ENCODE assay signal across 27 mouse cellular contexts in genomic region chr16:6719027-6719426, GRCm38 (mm10).
DNase-seq lines count a peak whose midpoint lies in the region; ATAC-seq and TF ChIP-seq lines count a peak whose summit lies in the region.
"Had no signal": no experiment of that assay in that cellular context is flagged by ENCODE, and none has a peak within 500 bp of the region (broad histone marks: within the 10 kb centered on the region; RNA-seq: fewer than 3 reads in every experiment).

No protein-coding gene starts in this region.

- H3K4me3 ChIP-seq in hindbrain, embryonic 14.5 days (replicated peaks; ENCODE audit: low read length): no peak overlapping the region
- no peak overlapping the region for H3K4me3 ChIP-seq in hindbrain, embryonic 11.5 days (ENCODE audit: low read depth, low read length)
- H3K4me3 ChIP-seq in midbrain, embryonic 15.5 days: no peak overlapping the region
- H3K4me3 ChIP-seq in midbrain, embryonic 13.5 days (replicated peaks): no peak overlapping the region
- no peak overlapping the region for H3K4me3 ChIP-seq in midbrain, postnatal 0 days (ENCODE audit: low read depth, low read length)
- H3K4me3 ChIP-seq: heart, adult 2 months; heart, embryonic 12.5 days; kidney, embryonic 15.5 days; neural tube, embryonic 12.5 days had no signal

- H3K36me3 ChIP-seq in hindbrain, embryonic 14.5 days (replicated peaks; ENCODE audit: control insufficient read depth, insufficient read depth): no peaks in the 10 kb centered on the region
- no peaks in the 10 kb centered on the region for H3K36me3 ChIP-seq in hindbrain, embryonic 11.5 days (ENCODE audit: control insufficient read depth, insufficient read depth, low read length)
- no peaks in the 10 kb centered on the region for H3K36me3 ChIP-seq in midbrain, embryonic 15.5 days (replicated peaks)
- no peaks in the 10 kb centered on the region for H3K36me3 ChIP-seq in midbrain, embryonic 13.5 days
- no peaks in the 10 kb centered on the region for H3K36me3 ChIP-seq in midbrain, postnatal 0 days (ENCODE audit: insufficient read depth, low read length)
- H3K36me3 ChIP-seq: heart, embryonic 12.5 days; kidney, embryonic 15.5 days; neural tube, embryonic 12.5 days had no signal

- no peak overlapping the region for H3K9ac ChIP-seq in hindbrain, embryonic 14.5 days
- no peak overlapping the region for H3K9ac ChIP-seq in hindbrain, embryonic 11.5 days (ENCODE audit: low read depth, low read length)
- no peak overlapping the region for H3K9ac ChIP-seq in midbrain, embryonic 15.5 days
- no peak overlapping the region for H3K9ac ChIP-seq in midbrain, embryonic 13.5 days (replicated peaks)
- H3K9ac ChIP-seq in midbrain, postnatal 0 days (replicated peaks; ENCODE audit: low read length, poor library complexity, severe bottlenecking): no peak overlapping the region
- H3K9ac ChIP-seq: heart, embryonic 12.5 days; kidney, embryonic 15.5 days; liver, embryonic 14.5 days; lung, embryonic 14.5 days; neural tube, embryonic 12.5 days had no signal

- no peaks in the 10 kb centered on the region for H3K4me1 ChIP-seq in hindbrain, embryonic 14.5 days (replicated peaks; ENCODE audit: control insufficient read depth, insufficient read depth, low read length)
- H3K4me1 ChIP-seq in hindbrain, embryonic 11.5 days (replicated peaks; ENCODE audit: control insufficient read depth, insufficient read depth, low read length): no peaks in the 10 kb centered on the region
- peaks cover 7% of the 10 kb centered on the region; the same call in 1 of the 2 replicates for H3K4me1 ChIP-seq in midbrain, embryonic 15.5 days
- 0 out of 2 replicates have a peak, but pooled peaks cover 7% of the 10 kb centered on the region for H3K4me1 ChIP-seq in midbrain, embryonic 13.5 days (replicated peaks)
- H3K4me1 ChIP-seq in midbrain, postnatal 0 days (ENCODE audit: insufficient read depth, low read length): no peaks in the 10 kb centered on the region
- H3K4me1 ChIP-seq: heart, embryonic 12.5 days; kidney, embryonic 15.5 days; neural tube, embryonic 12.5 days had no signal

- 73% methylated on average over 8 of the region's 8 CpGs for WGBS in hindbrain, embryonic 14.5 days
- 82% methylated on average over 8 of the region's 8 CpGs for WGBS in hindbrain, embryonic 11.5 days
- 76% methylated on average over 8 of the region's 8 CpGs for WGBS in midbrain, embryonic 15.5 days
- 83% methylated on average over 8 of the region's 8 CpGs for WGBS in midbrain, embryonic 13.5 days
- WGBS in midbrain, postnatal 0 days: 61% methylated on average over 8 of the region's 8 CpGs

- H3K9me3 ChIP-seq in hindbrain, embryonic 14.5 days (ENCODE audit: control insufficient read depth, low read length): no peaks in the 10 kb centered on the region
- H3K9me3 ChIP-seq in hindbrain, embryonic 11.5 days (ENCODE audit: control insufficient read depth, low read length): no peaks in the 10 kb centered on the region
- H3K9me3 ChIP-seq in midbrain, embryonic 15.5 days: no peaks in the 10 kb centered on the region
- H3K9me3 ChIP-seq in midbrain, embryonic 13.5 days: no peaks in the 10 kb centered on the region
- H3K9me3 ChIP-seq in midbrain, postnatal 0 days (ENCODE audit: low read length): no peaks in the 10 kb centered on the region
- H3K9me3 ChIP-seq: heart, embryonic 12.5 days; kidney, embryonic 15.5 days; neural tube, embryonic 12.5 days had no signal

- H3K4me2 ChIP-seq in hindbrain, embryonic 14.5 days (replicated peaks): no peak overlapping the region
- no peak overlapping the region for H3K4me2 ChIP-seq in hindbrain, embryonic 11.5 days (replicated peaks; ENCODE audit: low read depth, low read length)
- H3K4me2 ChIP-seq in midbrain, embryonic 15.5 days: no peak overlapping the region
- no peak overlapping the region for H3K4me2 ChIP-seq in midbrain, embryonic 13.5 days (replicated peaks)
- no peak overlapping the region for H3K4me2 ChIP-seq in midbrain, postnatal 0 days (ENCODE audit: low read depth, low read length, poor library complexity, severe bottlenecking)
- H3K4me2 ChIP-seq: heart, embryonic 12.5 days; kidney, embryonic 15.5 days; lung, embryonic 14.5 days; neural tube, embryonic 12.5 days had no signal

- no peak for ATAC-seq in hindbrain, embryonic 14.5 days (ENCODE audit: low FRiP score)
- no peak for ATAC-seq in hindbrain, embryonic 11.5 days (ENCODE audit: low FRiP score)
- no peak for ATAC-seq in midbrain, embryonic 15.5 days (replicated peaks)
- ATAC-seq in midbrain, embryonic 13.5 days: no peak
- ATAC-seq in midbrain, postnatal 0 days (ENCODE audit: low FRiP score): no peak
- ATAC-seq: CD4-positive, CD25-positive, alpha-beta regulatory T cell, adult 4 months; forebrain, embryonic 14.5 days had no signal

- no peaks in the 10 kb centered on the region for H3K27me3 ChIP-seq in hindbrain, embryonic 14.5 days (ENCODE audit: control insufficient read depth, insufficient read depth, low read length)
- H3K27me3 ChIP-seq in hindbrain, embryonic 11.5 days (ENCODE audit: control insufficient read depth, insufficient read depth, low read length): no peaks in the 10 kb centered on the region
- no peaks in the 10 kb centered on the region for H3K27me3 ChIP-seq in midbrain, embryonic 15.5 days (replicated peaks)
- H3K27me3 ChIP-seq in midbrain, embryonic 13.5 days: no peaks in the 10 kb centered on the region
- H3K27me3 ChIP-seq in midbrain, postnatal 0 days (ENCODE audit: insufficient read depth, low read length): no peaks in the 10 kb centered on the region
- H3K27me3 ChIP-seq: heart, embryonic 12.5 days; kidney, embryonic 15.5 days; neural tube, embryonic 12.5 days had no signal

- peak overlapping the region; percentile 51; the same call in 1 of the 2 replicates for H3K27ac ChIP-seq in hindbrain, embryonic 14.5 days
- H3K27ac ChIP-seq in hindbrain, embryonic 11.5 days (ENCODE audit: low read depth, low read length): no peak overlapping the region
- H3K27ac ChIP-seq in midbrain, embryonic 15.5 days: 0 out of 2 replicates have a peak overlapping the region, but pooled peaks have one; percentile 8
- H3K27ac ChIP-seq in midbrain, embryonic 13.5 days: no peak overlapping the region
- H3K27ac ChIP-seq in midbrain, postnatal 0 days (ENCODE audit: low read depth, low read length): peak overlapping the region; percentile 43
- H3K27ac ChIP-seq: heart, adult 2 months; kidney, embryonic 15.5 days; liver, embryonic 14.5 days; neural tube, embryonic 12.5 days had no signal

- DNase-seq in hindbrain, embryonic 14.5 days (ENCODE audit: low spot score): no peak
- no peak for DNase-seq in hindbrain, embryonic 11.5 days (ENCODE audit: low spot score)
- DNase-seq in brain, adult 2 months (ENCODE audit: low read depth, low spot score): peak; percentile 56
- no peak for DNase-seq in midbrain, postnatal 0 days (ENCODE audit: low spot score)
- DNase-seq in kidney, postnatal 10 days: no peak
- DNase-seq: adrenal gland, postnatal 25 days; cerebellum, adult 9-10 months; cerebellum, postnatal 36 days; heart, adult 2 months; heart, postnatal 4 days; kidney, adult 18-20 months; kidney, postnatal 36 days; layer of hippocampus, postnatal 36 days; liver; lung, embryonic 14.5 days; lung, postnatal 14 days; retina, postnatal 1 day; spleen, adult 18-20 months; thymus, postnatal 14 days had no signal

- TF ChIP-seq CTCF in midbrain, postnatal 0 days (IDR thresholded peaks at IDR 0.05): no peak

Comparison
In these comparisons a context has a peak if more than half of its experiments do, and no peak if none do; other contexts are left out.
1. H3K27ac ChIP-seq: peak in hindbrain, embryonic 14.5 days (single experiment), midbrain, embryonic 15.5 days (single experiment) and midbrain, postnatal 0 days (single experiment); none in hindbrain, embryonic 11.5 days (single experiment) and midbrain, embryonic 13.5 days (single experiment).